Mouse (Mus musculus) hindbrain, embryonic 16.5 days (tissue): ENCODE results near the gene Tstd2. TPM values are rescaled to one million over a fixed set of nuclear protein-coding genes. Genes with fewer than 3 reads are reported as not detected.
A peak's percentile ranks its signal among the peaks of the same experiment; 100 is the strongest.

ENCODE experiments used
- ATAC-seq: fragments of 200-750 bp; cut with Nextera tagmentation; 2 replicates; pipeline ENCODE4 v1.8.0; 2017; ENCODE audit warnings: moderate TSS enrichment, moderate library complexity
- H3K27ac ChIP-seq: fragments of 300-500 bp; sonication (generic); 2 replicates; pipeline ENCODE4 v1.5.1; 2014; ENCODE audit warnings: low read depth, mild to moderate bottlenecking, control low read depth, low read length, moderate library complexity
- H3K27me3 ChIP-seq: fragments of 300-500 bp; sonication (generic); replicated peaks from 2 replicates; pipeline ENCODE4 v1.6.1; 2014; ENCODE audit warnings: low read length; ENCODE audit not compliant: control insufficient read depth, insufficient read depth
- H3K36me3 ChIP-seq: fragments of 300-500 bp; sonication (generic); 2 replicates; pipeline ENCODE4 v1.6.1; 2014; ENCODE audit warnings: mild to moderate bottlenecking, low read length, moderate library complexity, mixed read lengths; ENCODE audit not compliant: control insufficient read depth, insufficient read depth
- H3K4me1 ChIP-seq: fragments of 300-500 bp; sonication (generic); 2 replicates; pipeline ENCODE4 v1.6.1; 2014; ENCODE audit warnings: low read depth, low read length; ENCODE audit not compliant: control insufficient read depth, insufficient read depth
- H3K4me2 ChIP-seq: fragments of 300-500 bp; sonication (generic); 2 replicates; pipeline ENCODE4 v1.6.1; 2014; ENCODE audit warnings: mild to moderate bottlenecking, low read length, control low read depth, moderate library complexity
- H3K4me3 ChIP-seq: fragments of 300-500 bp; sonication (generic); 2 replicates; pipeline ENCODE4 v1.5.1; 2014; ENCODE audit warnings: mild to moderate bottlenecking, low read length, control low read depth, moderate library complexity
- H3K9ac ChIP-seq: fragments of 300-500 bp; sonication (generic); 2 replicates; pipeline ENCODE4 v1.6.1; 2014; ENCODE audit warnings: low read depth, mild to moderate bottlenecking, control low read depth, low read length, moderate library complexity
- H3K9me3 ChIP-seq: fragments of 300-500 bp; sonication (generic); 2 replicates; pipeline ENCODE4 v1.6.1; 2014; ENCODE audit warnings: mild to moderate bottlenecking, low read length, moderate library complexity; ENCODE audit not compliant: control insufficient read depth
- WGBS: fragments of 180-500 bp; shearing (Covaris S2); extraction: QIAGEN DNeasy Blood & Tissue Kit; methylation state at CpG from one replicate; pipeline ENCODE4 v1.1.7; 2014; 5-methylcytosine and 5-hydroxymethylcytosine counted together
- polyA plus RNA-seq: library from polyadenylated mRNA; unstranded; fragments of >200 nt; fragmentation: Nextera tagmentation; extraction: Ambion mirVana; gene quantifications from 2 replicates; pipeline ENCODE4 v1.2.1, GENCODE M21; 2015

The Tstd2 gene
- polyA plus RNA-seq, 1 experiment from 2014 or later = 19.2 TPM

DNA sequence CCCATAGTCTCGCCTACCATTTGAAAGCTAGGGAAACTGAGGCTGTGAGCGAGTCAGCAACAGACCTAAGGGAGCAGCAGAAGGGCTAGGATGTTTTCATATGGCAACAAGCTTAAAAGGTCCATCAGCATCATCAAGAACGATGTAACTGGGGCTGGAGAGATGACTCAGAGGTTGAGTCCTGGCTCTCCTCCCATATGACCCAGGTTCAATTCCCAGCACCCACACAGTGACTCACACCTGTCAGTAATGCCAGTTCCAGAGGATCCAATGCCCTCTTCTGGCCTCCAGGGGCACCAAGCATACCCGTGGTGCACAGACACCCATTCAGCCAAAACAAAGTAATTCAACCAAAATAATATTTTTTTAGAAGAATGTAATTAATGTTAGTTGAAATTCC, 58.2 kb downstream of the Tstd2 start:
- Histone ChIP-seq H3K27ac (no peak overlapping the region), H3K36me3 (no peaks in the 10 kb centered on the region), H3K4me3 (no peak overlapping the region), H3K4me1 (peaks cover 4% of the 10 kb centered on the region; the same call in 1 of the 2 replicates), H3K27me3 (no peaks in the 10 kb centered on the region), H3K9ac (no peak overlapping the region), H3K4me2 (no peak overlapping the region), H3K9me3 (no peaks in the 10 kb centered on the region)
- ATAC-seq = no peak
- WGBS = 92% methylated on average over 4 of the region's 4 CpGs

DNA sequence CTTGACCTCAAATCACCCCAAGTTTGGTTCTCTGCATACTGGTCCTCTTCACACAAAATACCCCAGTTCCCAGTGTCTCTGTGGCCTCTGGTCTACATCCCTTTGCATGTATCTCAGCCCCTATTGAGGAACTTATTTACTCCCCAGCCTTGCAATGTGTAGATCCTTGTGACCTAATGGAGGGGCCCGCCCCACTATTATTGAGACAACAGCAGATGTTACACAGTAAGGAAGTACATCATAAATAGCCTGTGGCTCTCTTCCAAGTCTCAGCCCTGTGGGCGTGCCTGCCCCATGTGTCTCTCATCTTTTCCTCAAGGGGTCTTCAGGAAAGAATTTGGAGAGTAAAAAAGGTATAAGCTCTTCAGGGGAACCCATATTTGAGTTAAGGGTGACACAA, 61.6 kb downstream of the Tstd2 start:
- H3K9ac ChIP-seq = no peak overlapping the region
- WGBS = 59% methylated on average over 2 of the region's 2 CpGs
- H3K9me3 ChIP-seq = no peaks in the 10 kb centered on the region
- H3K27ac ChIP-seq = no peak overlapping the region
- no peak for ATAC-seq
- H3K27me3 ChIP-seq = no peaks in the 10 kb centered on the region
- H3K4me1 ChIP-seq = no peaks in the 10 kb centered on the region
- H3K36me3 ChIP-seq = no peaks in the 10 kb centered on the region
- H3K4me3 ChIP-seq = no peak overlapping the region
- no peak overlapping the region for H3K4me2 ChIP-seq

DNA sequence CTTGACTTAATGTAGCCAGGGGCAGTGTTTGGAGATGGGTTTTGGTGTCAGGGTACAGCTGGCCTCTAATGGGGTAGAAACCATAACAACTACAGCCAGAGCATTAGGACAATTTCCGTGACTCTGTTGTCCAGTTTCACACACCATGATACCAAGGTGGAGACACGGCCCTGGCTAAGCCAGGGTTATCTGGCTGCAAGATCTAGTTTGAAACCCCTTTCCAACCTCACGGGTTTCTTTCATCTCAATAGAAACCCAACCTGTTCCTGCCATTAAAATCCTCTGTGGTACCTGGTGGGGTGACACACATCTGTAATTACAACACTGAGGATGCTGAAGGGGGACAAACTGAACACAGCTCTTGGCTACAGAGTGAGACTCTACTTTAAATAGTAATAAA, 62.8 kb downstream of the Tstd2 start:
- Histone ChIP-seq H3K27ac (no peak overlapping the region), H3K4me1 (no peaks in the 10 kb centered on the region), H3K9ac (no peak overlapping the region), H3K4me3 (no peak overlapping the region), H3K36me3 (no peaks in the 10 kb centered on the region), H3K27me3 (no peaks in the 10 kb centered on the region), H3K9me3 (no peaks in the 10 kb centered on the region), H3K4me2 (no peak overlapping the region)
- no peak for ATAC-seq
- 87% methylated on average over 3 of the region's 3 CpGs for WGBS

DNA sequence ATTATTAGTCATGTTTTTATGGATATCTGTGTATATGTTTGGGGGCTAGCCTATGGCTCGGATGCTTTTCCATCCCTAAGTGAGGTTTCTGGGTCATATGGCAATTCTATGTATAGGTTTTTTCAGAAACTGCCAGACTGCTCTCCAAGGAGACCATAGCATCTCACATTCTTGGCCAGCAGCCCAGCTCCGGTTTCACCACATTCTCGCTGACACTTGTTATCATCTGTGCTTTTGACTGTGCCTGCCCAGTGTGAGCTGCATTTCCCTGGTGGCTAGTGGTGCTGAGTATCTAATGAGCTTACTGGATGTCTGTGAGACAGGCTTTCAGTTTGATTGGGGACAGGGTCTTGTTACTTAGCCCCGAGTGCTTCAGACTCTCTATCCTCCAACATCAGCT, 64.8 kb downstream of the Tstd2 start:
- Histone ChIP-seq H3K36me3 (no peaks in the 10 kb centered on the region), H3K9me3 (no peaks in the 10 kb centered on the region), H3K27ac (no peak overlapping the region), H3K27me3 (no peaks in the 10 kb centered on the region), H3K4me3 (no peak overlapping the region), H3K4me2 (no peak overlapping the region), H3K4me1 (no peaks in the 10 kb centered on the region), H3K9ac (no peak overlapping the region)
- no peak for ATAC-seq
- WGBS = 50% methylated on average over 4 of the region's 4 CpGs

DNA sequence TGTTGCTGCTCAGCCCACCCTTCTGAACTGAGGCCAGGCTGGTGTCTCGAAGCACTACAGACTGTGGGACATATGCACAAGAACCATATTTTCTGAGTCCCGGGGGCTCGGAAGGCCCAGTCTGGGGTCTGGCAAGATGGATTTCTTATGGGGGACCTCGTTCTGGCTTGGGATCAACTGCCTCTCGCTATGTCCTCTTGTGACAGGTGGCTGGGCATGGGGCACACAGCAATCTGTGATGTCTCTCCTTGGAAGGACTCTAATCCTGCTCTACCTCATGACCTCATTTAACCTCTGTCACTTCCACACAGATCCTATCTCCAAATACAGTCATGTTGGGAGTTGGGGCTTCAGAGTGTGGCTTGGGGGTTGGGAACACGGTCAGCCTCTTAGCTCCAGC, 65.9 kb downstream of the Tstd2 start:
- no peaks in the 10 kb centered on the region for H3K27me3 ChIP-seq
- H3K4me3 ChIP-seq = no peak overlapping the region
- ATAC-seq = no peak
- H3K4me1 ChIP-seq = no peaks in the 10 kb centered on the region
- H3K9ac ChIP-seq = no peak overlapping the region
- WGBS = 82% methylated on average over 6 of the region's 6 CpGs
- no peaks in the 10 kb centered on the region for H3K36me3 ChIP-seq
- H3K4me2 ChIP-seq = no peak overlapping the region
- H3K27ac ChIP-seq = no peak overlapping the region
- no peaks in the 10 kb centered on the region for H3K9me3 ChIP-seq

DNA sequence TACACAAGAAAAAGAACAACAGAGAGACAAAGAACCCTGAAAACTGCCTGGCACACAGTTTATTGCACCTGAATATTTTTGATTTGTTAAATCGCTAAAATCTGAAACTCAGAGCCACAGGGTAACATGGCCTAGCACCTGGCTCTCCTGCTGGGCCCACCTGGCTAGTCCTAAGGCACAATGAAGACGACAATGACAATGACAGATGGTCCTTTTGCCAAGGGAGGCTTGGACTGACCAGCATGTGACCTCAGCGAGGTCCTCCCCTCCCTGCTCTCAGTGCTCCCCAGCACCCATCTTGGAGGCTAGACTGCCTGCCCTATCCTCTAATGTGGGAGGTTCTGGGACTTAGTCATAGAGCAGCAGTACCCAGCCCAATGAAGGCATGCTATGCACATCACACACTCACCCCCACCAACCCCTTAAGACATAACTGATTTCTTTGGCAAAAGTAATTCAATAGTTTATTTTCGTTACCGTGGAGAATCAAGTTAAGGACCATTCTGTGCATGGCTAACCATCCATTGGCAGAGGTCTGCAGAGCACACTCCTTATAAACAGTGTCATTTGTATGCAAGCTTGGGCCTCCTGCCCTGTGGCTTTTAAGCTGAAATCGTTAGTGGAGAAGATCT, 68.5 kb downstream of the Tstd2 start:
- ATAC-seq = peak; percentile 45; the same call in 1 of the 2 replicates
- Histone ChIP-seq H3K4me3 (no peak overlapping the region), H3K9ac (no peak overlapping the region), H3K27me3 (no peaks in the 10 kb centered on the region), H3K4me1 (no peaks in the 10 kb centered on the region), H3K4me2 (no peak overlapping the region), H3K27ac (no peak overlapping the region), H3K9me3 (no peaks in the 10 kb centered on the region), H3K36me3 (no peaks in the 10 kb centered on the region)
- WGBS = 55% methylated on average over 6 of the region's 6 CpGs

DNA sequence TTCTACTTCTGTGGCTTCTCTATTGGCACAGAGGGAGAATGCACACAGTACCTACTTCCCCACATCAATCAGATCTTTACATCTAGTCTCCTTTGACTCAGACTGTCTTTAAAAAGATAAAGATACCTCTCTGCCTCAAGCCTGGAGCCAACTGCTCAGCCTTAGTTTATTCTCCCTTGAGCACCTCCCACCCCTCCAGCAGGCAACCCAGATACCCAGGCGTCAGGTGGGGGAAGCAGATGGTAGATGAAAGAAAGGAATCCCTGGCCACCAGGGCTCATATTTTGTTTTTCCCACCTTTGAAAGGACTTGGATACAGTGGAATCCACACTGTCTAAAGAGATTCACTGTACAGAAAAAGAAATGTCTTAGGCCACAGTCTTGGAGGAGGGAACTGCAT, 69.9 kb downstream of the Tstd2 start:
- Histone ChIP-seq H3K27me3 (no peaks in the 10 kb centered on the region), H3K4me3 (no peak overlapping the region), H3K4me1 (no peaks in the 10 kb centered on the region), H3K27ac (no peak overlapping the region), H3K36me3 (no peaks in the 10 kb centered on the region), H3K4me2 (no peak overlapping the region), H3K9me3 (no peaks in the 10 kb centered on the region), H3K9ac (no peak overlapping the region)
- ATAC-seq = no peak
- 45% methylated on average over 1 of the region's 1 CpGs for WGBS

DNA sequence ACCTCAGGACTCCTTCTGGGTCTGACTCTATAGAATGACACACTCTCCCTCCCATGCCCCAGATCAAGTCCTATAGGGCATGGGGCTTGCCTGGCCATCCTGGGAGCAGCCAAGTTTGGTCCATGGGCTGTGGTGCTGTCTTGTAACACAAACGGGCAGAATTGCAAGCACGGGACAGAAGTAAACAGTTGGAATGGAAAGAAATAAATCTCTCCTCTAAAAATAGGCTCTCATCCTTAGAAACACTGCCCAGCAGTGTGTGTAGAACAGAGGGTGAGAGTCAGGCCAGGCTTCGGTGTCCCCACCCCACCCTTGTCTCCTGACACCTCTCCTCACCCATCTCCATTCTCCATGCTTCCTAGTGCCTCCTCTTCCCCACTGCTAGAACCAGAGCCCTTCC, 70.4 kb downstream of the Tstd2 start:
- WGBS = 93% methylated on average over 3 of the region's 3 CpGs
- Histone ChIP-seq H3K9ac (no peak overlapping the region), H3K4me1 (no peaks in the 10 kb centered on the region), H3K9me3 (no peaks in the 10 kb centered on the region), H3K36me3 (no peaks in the 10 kb centered on the region), H3K27ac (no peak overlapping the region), H3K27me3 (no peaks in the 10 kb centered on the region), H3K4me3 (no peak overlapping the region), H3K4me2 (no peak overlapping the region)
- no peak for ATAC-seq

DNA sequence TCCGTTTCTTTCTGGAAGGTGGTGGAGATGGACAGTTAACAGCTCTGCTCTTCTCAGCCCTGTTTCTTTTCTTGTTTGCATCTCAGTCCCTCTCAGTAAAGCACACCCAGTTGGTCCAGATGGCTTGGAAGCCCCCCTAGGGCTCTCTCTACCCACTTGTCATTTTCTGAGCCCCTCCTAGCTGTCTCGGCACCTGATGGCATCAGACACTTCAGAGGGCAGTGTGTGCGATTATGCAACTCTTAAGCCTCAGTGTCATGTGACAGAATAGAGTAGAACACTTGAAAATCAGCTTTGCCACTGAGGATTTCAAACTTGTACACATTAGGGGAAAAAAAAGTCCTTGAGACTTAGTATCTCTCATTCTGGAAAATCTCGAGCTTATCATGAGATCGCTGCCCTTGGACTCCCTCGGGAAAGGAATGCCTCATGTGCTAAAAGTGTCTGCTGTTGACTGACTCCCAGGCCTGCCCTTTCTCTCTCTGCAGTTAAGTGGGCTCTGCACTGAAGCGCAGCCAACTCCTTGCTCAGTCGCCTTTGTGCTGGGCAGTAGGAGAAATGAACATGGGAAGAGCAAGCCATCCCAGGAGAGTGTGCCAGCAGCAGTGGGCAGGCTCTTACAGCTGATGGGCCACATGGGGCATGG, 72.7 kb downstream of the Tstd2 start:
- 60% methylated on average over 8 of the region's 8 CpGs for WGBS

More for the DNA sequence above, 72.7 kb downstream of the Tstd2 start:
- no peaks in the 10 kb centered on the region for H3K9me3 ChIP-seq
- H3K4me1 ChIP-seq = no peaks in the 10 kb centered on the region
- H3K4me2 ChIP-seq = no peak overlapping the region
- ATAC-seq = no peak
- no peaks in the 10 kb centered on the region for H3K27me3 ChIP-seq
- no peaks in the 10 kb centered on the region for H3K36me3 ChIP-seq
- H3K27ac ChIP-seq = no peak overlapping the region
- no peak overlapping the region for H3K9ac ChIP-seq
- H3K4me3 ChIP-seq = no peak overlapping the region
